Mouse (Mus musculus): ENCODE measurements around the gene Maneal. TPM values are rescaled to one million over a fixed set of nuclear protein-coding genes. Genes with fewer than 3 reads are reported as not detected.

The Maneal gene
- polyA plus RNA-seq, 1 experiment from 2014 or later = 2.6 TPM

DNA sequence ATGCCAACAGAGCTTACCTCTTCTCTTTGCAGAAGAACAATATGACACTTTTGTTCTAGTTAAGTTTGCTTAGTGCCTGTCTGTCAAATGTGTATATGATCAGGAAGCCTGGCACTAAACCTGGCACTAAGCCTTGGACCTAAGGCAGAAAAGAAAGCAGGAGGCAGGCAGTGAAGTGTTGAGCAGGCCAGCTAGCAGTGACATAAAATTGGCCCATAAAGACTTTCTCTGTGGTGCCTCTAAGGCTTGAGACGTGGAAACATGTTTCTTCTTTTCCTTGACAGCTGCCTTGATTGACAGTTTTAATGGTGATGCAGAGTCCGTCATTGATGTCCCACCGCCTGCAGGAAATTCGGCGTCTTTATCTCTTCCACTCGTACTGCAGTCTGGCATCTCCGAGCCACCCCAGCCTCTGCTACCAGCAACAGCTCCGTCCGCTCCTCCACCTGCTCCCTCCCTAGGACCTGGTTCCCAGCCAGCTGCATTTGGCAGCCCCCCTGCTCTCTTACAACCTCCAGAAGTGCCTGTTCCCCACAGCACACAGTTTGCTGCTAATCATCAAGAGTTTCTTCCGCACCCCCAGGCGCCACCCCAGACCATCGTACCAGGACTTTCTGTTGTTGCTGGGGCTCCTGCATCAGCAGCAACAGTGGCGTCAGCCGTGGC, 23.8 kb downstream of the Maneal start:
- H3K27ac ChIP-seq = no peak overlapping the region
- H3K4me3 ChIP-seq = no peak overlapping the region
- WGBS = 93% methylated on average over 14 of the region's 14 CpGs
- no peaks in the 10 kb centered on the region for H3K4me1 ChIP-seq
- peaks cover 6% of the 10 kb centered on the region; the same call in 1 of the 2 replicates for H3K9me3 ChIP-seq
- peaks cover 90% of the 10 kb centered on the region for H3K36me3 ChIP-seq (replicated peaks)
- no peaks in the 10 kb centered on the region for H3K27me3 ChIP-seq (ENCODE audit: poor library complexity, severe bottlenecking)
- no peak for DNase-seq (ENCODE audit: extremely low spot score, low spot score)

DNA sequence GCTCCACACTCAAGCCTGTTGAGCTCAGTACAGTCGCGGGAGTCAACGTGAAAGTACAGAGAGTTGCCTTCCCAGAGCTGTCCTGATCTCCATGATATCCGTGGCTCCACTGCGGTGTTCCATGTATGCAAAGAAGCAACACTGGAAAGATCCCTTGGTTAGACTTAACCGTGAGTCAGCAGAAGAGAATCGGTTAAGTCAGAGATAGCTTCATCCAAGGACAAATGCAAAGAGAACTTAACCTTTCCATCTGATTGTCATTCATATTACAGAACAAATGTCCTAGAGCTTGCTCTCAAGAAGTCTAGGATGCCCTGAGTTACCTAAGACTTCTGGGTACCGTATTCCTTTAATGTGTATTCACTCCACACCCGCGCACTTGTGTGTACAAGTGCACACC, 29.2 kb downstream of the Maneal start:
- Histone ChIP-seq H3K36me3 (replicated peaks) (peaks cover 84% of the 10 kb centered on the region), H3K27me3 (ENCODE audit: poor library complexity, severe bottlenecking) (no peaks in the 10 kb centered on the region), H3K27ac (no peak overlapping the region), H3K4me3 (no peak overlapping the region), H3K9me3 (no peaks in the 10 kb centered on the region), H3K4me1 (no peaks in the 10 kb centered on the region)
- WGBS = 95% methylated on average over 10 of the region's 10 CpGs
- no peak for DNase-seq (ENCODE audit: extremely low spot score, low spot score)

DNA sequence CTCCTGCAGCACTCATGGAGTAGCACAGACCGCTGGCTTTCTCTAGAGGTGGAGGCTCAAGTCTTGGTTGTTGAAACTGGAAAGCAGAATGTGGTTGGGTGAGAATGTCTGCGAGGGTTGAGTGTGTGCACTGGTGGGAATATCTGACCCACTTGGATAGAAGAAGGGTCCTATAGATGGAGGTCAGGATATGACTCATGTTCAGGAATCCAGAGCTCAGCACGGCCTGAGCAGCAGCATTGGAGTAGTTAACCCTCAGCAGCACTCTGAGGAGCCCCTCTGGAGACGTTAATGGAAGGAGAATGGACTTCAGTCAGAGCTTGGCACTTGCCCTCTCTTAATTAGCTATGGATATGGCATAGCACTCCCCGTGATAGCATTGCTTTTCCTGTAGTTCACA, 32.3 kb downstream of the Maneal start:
- peaks cover 88% of the 10 kb centered on the region for H3K36me3 ChIP-seq (replicated peaks)
- H3K27me3 ChIP-seq (ENCODE audit: poor library complexity, severe bottlenecking) = no peaks in the 10 kb centered on the region
- H3K27ac ChIP-seq = no peak overlapping the region
- H3K4me1 ChIP-seq = no peaks in the 10 kb centered on the region
- WGBS = 86% methylated on average over 5 of the region's 5 CpGs
- no peak overlapping the region for H3K4me3 ChIP-seq
- no peak for DNase-seq (ENCODE audit: extremely low spot score, low spot score)
- no peaks in the 10 kb centered on the region for H3K9me3 ChIP-seq

DNA sequence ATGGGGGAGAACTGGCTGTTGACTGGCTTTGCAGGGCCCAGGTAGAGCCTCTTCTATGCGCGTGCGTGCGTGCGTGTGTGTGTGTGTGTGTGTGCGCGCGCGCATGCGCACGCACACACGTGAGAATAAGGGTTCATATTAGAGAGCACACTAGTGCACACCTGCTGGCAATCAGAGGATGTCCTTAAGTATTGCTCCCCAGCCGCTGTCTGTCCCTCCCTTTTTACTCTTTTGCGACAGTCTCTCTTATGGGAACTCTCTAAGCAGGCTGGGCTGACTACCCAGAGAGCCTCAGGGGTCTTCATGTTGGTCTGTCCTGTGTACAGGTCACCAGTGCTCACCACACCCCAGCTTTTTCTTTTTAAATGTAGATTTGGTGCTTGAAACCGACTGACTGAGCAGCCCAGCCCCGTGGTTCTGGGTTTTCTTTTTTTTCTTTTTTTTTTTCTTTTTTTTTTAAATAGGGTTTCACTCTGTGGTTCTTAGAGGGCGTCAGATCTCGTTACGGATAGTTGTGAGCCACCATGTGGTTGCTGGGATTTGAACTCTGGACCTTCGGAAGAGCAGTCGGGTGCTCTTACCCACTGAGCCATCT, 36.5 kb downstream of the Maneal start:
- Histone ChIP-seq H3K4me3 (no peak overlapping the region), H3K9me3 (no peaks in the 10 kb centered on the region), H3K36me3 (replicated peaks) (peaks cover 95% of the 10 kb centered on the region), H3K27me3 (ENCODE audit: poor library complexity, severe bottlenecking) (no peaks in the 10 kb centered on the region), H3K27ac (no peak overlapping the region), H3K4me1 (no peaks in the 10 kb centered on the region)
- 95% methylated on average over 21 of the region's 21 CpGs for WGBS
- no peak for DNase-seq (ENCODE audit: extremely low spot score, low spot score)

DNA sequence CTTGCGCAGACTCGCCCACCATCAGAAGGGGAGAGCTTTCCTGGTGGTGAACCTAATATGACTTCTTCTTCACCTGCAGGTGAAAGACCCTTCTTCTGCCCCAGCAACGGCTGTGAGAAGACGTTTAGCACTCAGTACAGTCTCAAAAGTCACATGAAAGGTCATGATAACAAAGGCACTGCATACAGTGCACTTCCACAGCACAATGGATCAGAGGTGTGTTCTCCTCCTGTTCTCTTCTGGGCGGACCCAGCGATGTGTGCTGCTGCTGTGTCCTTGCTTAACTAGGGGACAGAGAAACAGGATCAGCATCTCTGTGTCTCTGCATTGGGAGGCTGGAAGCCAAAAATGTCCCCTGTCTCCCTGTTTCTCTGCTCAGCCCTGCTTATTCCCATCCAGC, 37.0 kb downstream of the Maneal start:
- 91% methylated on average over 6 of the region's 6 CpGs for WGBS
- no peak for DNase-seq (ENCODE audit: extremely low spot score, low spot score)
- Histone ChIP-seq H3K9me3 (no peaks in the 10 kb centered on the region), H3K36me3 (replicated peaks) (peaks cover 95% of the 10 kb centered on the region), H3K4me3 (no peak overlapping the region), H3K27ac (no peak overlapping the region), H3K27me3 (ENCODE audit: poor library complexity, severe bottlenecking) (no peaks in the 10 kb centered on the region), H3K4me1 (no peaks in the 10 kb centered on the region)

DNA sequence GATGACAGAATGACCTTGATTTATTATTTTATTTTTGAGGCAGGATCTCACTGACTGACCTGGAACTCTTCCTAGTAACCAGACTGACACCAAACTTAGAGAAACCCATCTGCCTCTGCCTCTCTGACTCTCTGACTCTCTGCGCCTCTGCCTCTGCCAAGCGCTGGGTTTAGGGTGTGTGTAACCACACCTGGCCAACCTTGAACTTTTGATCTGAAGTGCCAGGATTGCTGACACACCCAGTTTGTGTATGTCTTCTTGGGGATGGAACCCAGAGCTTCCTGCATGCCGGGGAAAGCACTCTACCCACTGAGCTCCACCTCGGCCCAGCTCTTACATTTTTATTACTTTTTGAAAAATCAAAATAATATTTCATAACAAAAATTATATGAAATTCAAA, 43.1 kb downstream of the Maneal start:
- 89% methylated on average over 4 of the region's 4 CpGs for WGBS
- Histone ChIP-seq H3K4me3 (no peak overlapping the region), H3K27me3 (ENCODE audit: poor library complexity, severe bottlenecking) (no peaks in the 10 kb centered on the region), H3K9me3 (no peaks in the 10 kb centered on the region), H3K4me1 (peaks cover 12% of the 10 kb centered on the region), H3K27ac (no peak overlapping the region), H3K36me3 (replicated peaks) (peaks cover 55% of the 10 kb centered on the region)
- DNase-seq (ENCODE audit: extremely low spot score, low spot score) = no peak

DNA sequence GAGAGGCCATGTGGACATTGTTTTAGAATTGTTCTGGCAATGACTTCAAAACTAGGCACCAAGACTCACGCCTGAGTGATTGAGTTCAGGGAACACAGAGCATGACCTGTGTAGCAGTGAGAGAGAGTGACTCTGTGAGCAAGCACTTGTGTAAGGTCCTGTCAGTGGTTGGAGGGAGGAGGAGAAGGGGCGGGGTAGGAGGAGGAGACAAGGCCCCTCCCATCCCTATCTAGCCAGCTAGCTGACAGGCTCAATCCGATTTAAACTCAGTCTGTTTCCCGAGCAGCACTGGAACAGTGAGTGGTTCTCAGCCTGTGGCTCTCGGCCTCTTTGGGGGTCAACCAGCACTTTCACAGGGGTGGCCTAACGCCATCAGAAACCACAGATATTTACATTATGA, 44.2 kb downstream of the Maneal start:
- 21% methylated on average over 6 of the region's 6 CpGs for WGBS
- Histone ChIP-seq H3K4me1 (peaks cover 12% of the 10 kb centered on the region), H3K36me3 (replicated peaks) (peaks cover 52% of the 10 kb centered on the region)

DNA sequence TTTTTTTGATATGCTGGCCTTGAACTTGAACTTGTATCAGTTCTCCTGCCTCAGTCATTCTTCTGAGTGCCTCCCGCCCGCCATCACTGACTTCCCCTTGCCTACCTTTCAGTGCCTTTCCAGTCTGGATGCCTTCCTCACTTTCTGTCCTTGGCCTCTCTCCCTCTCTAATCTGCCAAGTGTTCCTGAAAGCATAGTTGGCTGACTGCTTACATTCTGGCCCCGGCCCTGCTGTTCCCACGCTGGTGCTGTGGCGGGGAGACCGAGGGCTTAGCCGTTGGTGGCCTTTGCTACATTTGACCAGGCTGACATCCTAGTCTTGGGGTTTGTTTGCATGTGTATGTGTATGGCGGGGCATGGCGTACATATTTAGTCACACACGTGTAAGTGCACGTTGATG, 46.1 kb downstream of the Maneal start:
- H3K4me1 ChIP-seq = peaks cover 20% of the 10 kb centered on the region
- WGBS = 95% methylated on average over 11 of the region's 11 CpGs
- H3K9me3 ChIP-seq = no peaks in the 10 kb centered on the region
- DNase-seq (ENCODE audit: extremely low spot score, low spot score) = no peak
- H3K27me3 ChIP-seq (ENCODE audit: poor library complexity, severe bottlenecking) = no peaks in the 10 kb centered on the region
- no peak overlapping the region for H3K4me3 ChIP-seq
- no peak overlapping the region for H3K27ac ChIP-seq
- H3K36me3 ChIP-seq (replicated peaks) = peaks cover 48% of the 10 kb centered on the region

More for the DNA sequence above, 44.2 kb downstream of the Maneal start:
- Histone ChIP-seq H3K9me3 (no peaks in the 10 kb centered on the region), H3K27me3 (ENCODE audit: poor library complexity, severe bottlenecking) (no peaks in the 10 kb centered on the region), H3K4me3 (no peak overlapping the region), H3K27ac (no peak overlapping the region)
- DNase-seq (ENCODE audit: extremely low spot score, low spot score) = no peak

DNA sequence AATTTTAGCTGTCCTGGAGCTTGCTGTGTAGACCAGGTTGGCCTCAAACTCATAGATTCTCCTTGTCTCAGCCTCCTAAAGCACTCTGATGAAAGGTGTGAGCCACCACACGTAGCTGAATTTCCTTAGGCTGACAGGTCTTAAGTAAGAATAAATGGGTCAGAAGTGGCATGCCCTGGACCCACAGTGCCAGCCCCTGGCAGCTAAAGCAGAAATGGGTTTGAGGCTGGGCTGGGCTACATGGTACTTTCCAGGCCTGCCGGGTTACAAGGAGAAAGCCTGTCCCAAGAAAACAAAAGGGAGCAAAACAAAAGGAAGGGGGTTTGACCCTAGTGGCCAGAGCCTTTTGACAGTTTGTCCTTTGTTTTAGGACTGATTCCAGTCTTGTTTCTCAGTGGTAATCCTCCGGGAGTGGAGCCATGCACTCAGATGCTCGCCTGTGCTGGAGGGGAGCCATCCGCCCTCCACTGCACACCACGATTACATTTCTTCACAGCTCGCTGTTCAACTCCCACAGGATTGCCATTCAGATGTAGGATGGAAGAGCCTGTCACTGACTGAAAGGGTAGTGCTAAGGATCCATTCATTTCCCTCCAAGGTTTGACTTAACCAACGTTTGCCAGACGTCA, 50.5 kb downstream of the Maneal start:
- DNase-seq (ENCODE audit: extremely low spot score, low spot score) = no peak
- Histone ChIP-seq H3K4me1 (peaks cover 14% of the 10 kb centered on the region), H3K27me3 (ENCODE audit: poor library complexity, severe bottlenecking) (no peaks in the 10 kb centered on the region), H3K36me3 (replicated peaks) (peaks cover 77% of the 10 kb centered on the region), H3K9me3 (no peaks in the 10 kb centered on the region), H3K27ac (no peak overlapping the region), H3K4me3 (no peak overlapping the region)
- 21% methylated on average over 9 of the region's 9 CpGs for WGBS

DNA sequence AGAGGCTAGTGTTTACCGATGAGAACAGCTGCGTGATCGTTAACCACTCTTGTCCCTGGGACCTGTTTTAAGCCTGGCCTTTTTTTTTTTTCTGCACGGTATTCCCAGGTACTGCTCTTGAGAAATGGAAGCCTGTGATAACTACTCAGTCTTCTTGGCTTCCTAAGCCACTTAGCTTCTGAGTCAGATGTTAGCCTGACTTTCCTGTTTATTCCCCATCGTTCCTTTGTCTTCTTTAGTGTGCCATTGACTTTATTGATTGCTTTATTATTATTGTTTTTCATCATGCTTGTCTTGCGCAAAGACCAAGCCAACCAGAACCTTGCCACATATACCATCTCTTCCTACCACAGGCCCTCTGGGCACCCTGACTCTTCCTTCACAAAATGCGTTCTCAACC, 51.9 kb downstream of the Maneal start:
- H3K36me3 ChIP-seq (replicated peaks) = peaks cover 82% of the 10 kb centered on the region
- 89% methylated on average over 7 of the region's 7 CpGs for WGBS
- no peaks in the 10 kb centered on the region for H3K27me3 ChIP-seq (ENCODE audit: poor library complexity, severe bottlenecking)
- H3K4me1 ChIP-seq = peaks cover 14% of the 10 kb centered on the region
- no peaks in the 10 kb centered on the region for H3K9me3 ChIP-seq
- H3K27ac ChIP-seq = no peak overlapping the region
- no peak for DNase-seq (ENCODE audit: extremely low spot score, low spot score)
- H3K4me3 ChIP-seq = no peak overlapping the region

DNA sequence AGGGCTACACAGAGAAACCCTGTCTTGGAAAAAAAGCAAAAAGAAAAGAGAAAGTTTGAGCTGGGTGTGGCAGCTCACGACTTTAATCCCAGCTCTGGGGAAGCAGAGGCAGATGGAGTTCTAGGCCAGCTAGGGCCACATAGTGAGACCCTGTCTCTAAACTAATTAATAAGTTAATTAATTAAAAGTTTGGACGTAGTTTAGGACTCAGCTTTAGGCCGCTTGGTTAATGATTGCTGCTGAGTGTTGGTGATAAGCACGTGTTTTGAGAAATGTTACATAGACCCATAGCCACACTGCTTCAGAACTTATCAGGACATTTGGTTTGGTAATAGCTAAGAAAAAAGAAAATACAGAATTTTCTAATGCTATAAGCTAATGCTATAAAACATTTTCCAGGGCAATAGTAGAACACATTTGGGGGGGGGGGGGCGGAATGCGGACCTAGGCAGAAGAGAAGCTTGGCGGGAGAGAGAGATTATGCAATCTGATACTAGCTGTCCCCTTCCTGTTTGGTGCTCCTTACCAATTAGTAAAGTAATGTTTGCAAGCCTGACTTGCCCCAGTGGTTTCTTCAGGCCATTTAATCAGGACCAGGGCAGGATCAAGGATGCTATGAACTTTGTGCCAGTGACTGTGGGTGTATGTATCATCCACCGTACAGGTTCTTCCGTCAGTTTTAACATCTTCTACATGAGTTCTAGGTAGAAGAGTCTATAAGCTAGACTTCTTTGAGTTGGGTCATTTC, 52.7 kb downstream of the Maneal start:
- 84% methylated on average over 9 of the region's 9 CpGs for WGBS
- no peak overlapping the region for H3K27ac ChIP-seq
- H3K9me3 ChIP-seq = no peaks in the 10 kb centered on the region
- peaks cover 86% of the 10 kb centered on the region for H3K36me3 ChIP-seq (replicated peaks)
- peaks cover 14% of the 10 kb centered on the region for H3K4me1 ChIP-seq
- H3K4me3 ChIP-seq = no peak overlapping the region
- H3K27me3 ChIP-seq (ENCODE audit: poor library complexity, severe bottlenecking) = no peaks in the 10 kb centered on the region
- no peak for DNase-seq (ENCODE audit: extremely low spot score, low spot score)

DNA sequence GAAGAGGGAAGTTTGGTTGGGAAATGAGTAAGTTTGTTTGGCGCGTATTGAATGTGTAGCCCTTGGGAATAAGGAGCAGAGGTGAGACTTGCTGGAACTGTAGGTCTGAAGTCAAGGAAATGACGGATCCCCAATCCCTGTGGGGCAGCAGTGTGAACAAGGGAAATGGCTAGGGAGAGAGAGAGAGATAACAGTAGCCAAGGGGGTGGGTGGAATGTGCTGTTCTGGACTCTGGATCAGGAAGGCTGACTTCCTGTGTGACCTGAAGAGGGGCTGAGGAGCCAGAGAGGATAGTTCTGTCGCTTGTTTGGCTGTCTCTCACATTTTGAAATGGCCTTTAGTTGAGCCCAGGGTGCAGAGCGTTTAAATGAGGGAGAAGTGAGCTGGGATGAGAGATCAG, 53.5 kb downstream of the Maneal start:
- no peak overlapping the region for H3K27ac ChIP-seq
- no peaks in the 10 kb centered on the region for H3K27me3 ChIP-seq (ENCODE audit: poor library complexity, severe bottlenecking)
- DNase-seq (ENCODE audit: extremely low spot score, low spot score) = no peak
- H3K9me3 ChIP-seq = no peaks in the 10 kb centered on the region
- WGBS = 88% methylated on average over 5 of the region's 5 CpGs
- H3K4me1 ChIP-seq = peaks cover 17% of the 10 kb centered on the region
- H3K36me3 ChIP-seq (replicated peaks) = peaks cover 84% of the 10 kb centered on the region
- no peak overlapping the region for H3K4me3 ChIP-seq
